Mouse (Mus musculus): ENCODE data around the gene 4933411K16Rik. TPM values are rescaled to one million over a fixed set of nuclear protein-coding genes. Genes with fewer than 3 reads are reported as not detected.
A peak's percentile ranks its signal among the peaks of the same experiment; 100 is the strongest.

Gene 4933411K16Rik
- polyA plus RNA-seq, 1 experiment from 2014 or later: not detected

- H3K9ac ChIP-seq (ENCODE audit: low read length): no peak overlapping the region
- H3K9me3 ChIP-seq (ENCODE audit: control insufficient read depth, low read length): no peaks in the 10 kb centered on the region
- H3K4me2 ChIP-seq (replicated peaks; ENCODE audit: low read depth): no peak overlapping the region
- no peak overlapping the region for H3K27ac ChIP-seq (replicated peaks)
- no peak for TF ChIP-seq EP300 (optimal IDR thresholded peaks at IDR 0.05)
- TF ChIP-seq CTCF (IDR thresholded peaks at IDR 0.05; ENCODE audit: low read depth): no peak
- H3K4me1 ChIP-seq (replicated peaks; ENCODE audit: control insufficient read depth, insufficient read depth): no peaks in the 10 kb centered on the region
- 84% methylated on average over 3 of the region's 3 CpGs for WGBS
- DNase-seq (ENCODE audit: low spot score) (no peak), ATAC-seq (ENCODE audit: low FRiP score, low TSS enrichment) (no peak)
- no peaks in the 10 kb centered on the region for H3K36me3 ChIP-seq (ENCODE audit: control insufficient read depth, insufficient read depth, low read length)
- no peaks in the 10 kb centered on the region for H3K27me3 ChIP-seq (ENCODE audit: control insufficient read depth, insufficient read depth, low read length)
- no peak overlapping the region for H3K4me3 ChIP-seq (ENCODE audit: low read depth, low read length)
Measured at GRCm38 (mm10) chr19:42051351-42051750, 697 bp upstream of the 4933411K16Rik start.

GRCm38 (mm10) chr19:42054255-42054654 lies 2.2 kb downstream of the 4933411K16Rik start:
- no peaks in the 10 kb centered on the region for H3K27me3 ChIP-seq (ENCODE audit: control insufficient read depth, insufficient read depth, low read length)
- H3K4me1 ChIP-seq (replicated peaks; ENCODE audit: control insufficient read depth, insufficient read depth): no peaks in the 10 kb centered on the region
- H3K9ac ChIP-seq (ENCODE audit: low read length): no peak overlapping the region
- H3K9me3 ChIP-seq (ENCODE audit: control insufficient read depth, low read length): no peaks in the 10 kb centered on the region
- DNase-seq (ENCODE audit: low spot score) (no peak), ATAC-seq (ENCODE audit: low FRiP score, low TSS enrichment) (no peak)
- no peak overlapping the region for H3K27ac ChIP-seq (replicated peaks)
- WGBS: 76% methylated on average over 6 of the region's 6 CpGs
- TF ChIP-seq EP300 (optimal IDR thresholded peaks at IDR 0.05): no peak
- TF ChIP-seq CTCF (IDR thresholded peaks at IDR 0.05; ENCODE audit: low read depth): no peak
- H3K4me2 ChIP-seq (replicated peaks; ENCODE audit: low read depth): no peak overlapping the region
- no peaks in the 10 kb centered on the region for H3K36me3 ChIP-seq (ENCODE audit: control insufficient read depth, insufficient read depth, low read length)
- no peak overlapping the region for H3K4me3 ChIP-seq (ENCODE audit: low read depth, low read length)

- no peak overlapping the region for H3K4me3 ChIP-seq (ENCODE audit: low read depth, low read length)
- H3K36me3 ChIP-seq (ENCODE audit: control insufficient read depth, insufficient read depth, low read length): no peaks in the 10 kb centered on the region
- WGBS: 85% methylated on average over 2 of the region's 2 CpGs
- no peak overlapping the region for H3K9ac ChIP-seq (ENCODE audit: low read length)
- no peak overlapping the region for H3K27ac ChIP-seq (replicated peaks)
- no peaks in the 10 kb centered on the region for H3K4me1 ChIP-seq (replicated peaks; ENCODE audit: control insufficient read depth, insufficient read depth)
- TF ChIP-seq EP300 (optimal IDR thresholded peaks at IDR 0.05) (no peak), CTCF (IDR thresholded peaks at IDR 0.05; ENCODE audit: low read depth) (no peak)
- H3K4me2 ChIP-seq (replicated peaks; ENCODE audit: low read depth): no peak overlapping the region
- no peak for DNase-seq (ENCODE audit: low spot score)
- H3K27me3 ChIP-seq (ENCODE audit: control insufficient read depth, insufficient read depth, low read length): no peaks in the 10 kb centered on the region
- ATAC-seq (ENCODE audit: low FRiP score, low TSS enrichment): no peak
- H3K9me3 ChIP-seq (ENCODE audit: control insufficient read depth, low read length): no peaks in the 10 kb centered on the region
Measured at GRCm38 (mm10) chr19:42055881-42056280, 3.8 kb downstream of the 4933411K16Rik start.

- Histone ChIP-seq H3K9ac (ENCODE audit: low read length) (no peak overlapping the region), H3K9me3 (ENCODE audit: control insufficient read depth, low read length) (no peaks in the 10 kb centered on the region), H3K36me3 (ENCODE audit: control insufficient read depth, insufficient read depth, low read length) (no peaks in the 10 kb centered on the region), H3K4me3 (ENCODE audit: low read depth, low read length) (no peak overlapping the region), H3K4me2 (replicated peaks; ENCODE audit: low read depth) (no peak overlapping the region), H3K27ac (replicated peaks) (no peak overlapping the region), H3K4me1 (replicated peaks; ENCODE audit: control insufficient read depth, insufficient read depth) (no peaks in the 10 kb centered on the region), H3K27me3 (ENCODE audit: control insufficient read depth, insufficient read depth, low read length) (no peaks in the 10 kb centered on the region)
- ATAC-seq (ENCODE audit: low FRiP score, low TSS enrichment) (no peak), DNase-seq (ENCODE audit: low spot score) (no peak)
- no peak for TF ChIP-seq CTCF (IDR thresholded peaks at IDR 0.05; ENCODE audit: low read depth)
- TF ChIP-seq EP300 (optimal IDR thresholded peaks at IDR 0.05): no peak
- 82% methylated on average over 6 of the region's 6 CpGs for WGBS
Measured at GRCm38 (mm10) chr19:42056719-42057409, 4.8 kb downstream of the 4933411K16Rik start.

- Histone ChIP-seq H3K4me3 (ENCODE audit: low read depth, low read length) (no peak overlapping the region), H3K9me3 (ENCODE audit: control insufficient read depth, low read length) (no peaks in the 10 kb centered on the region), H3K9ac (ENCODE audit: low read length) (no peak overlapping the region), H3K4me1 (replicated peaks; ENCODE audit: control insufficient read depth, insufficient read depth) (no peaks in the 10 kb centered on the region), H3K4me2 (replicated peaks; ENCODE audit: low read depth) (no peak overlapping the region), H3K36me3 (ENCODE audit: control insufficient read depth, insufficient read depth, low read length) (no peaks in the 10 kb centered on the region), H3K27ac (replicated peaks) (no peak overlapping the region), H3K27me3 (ENCODE audit: control insufficient read depth, insufficient read depth, low read length) (no peaks in the 10 kb centered on the region)
- ATAC-seq (ENCODE audit: low FRiP score, low TSS enrichment): peak; percentile 58; the same call in 1 of the 2 replicates
- no peak for TF ChIP-seq EP300 (optimal IDR thresholded peaks at IDR 0.05)
- no peak for TF ChIP-seq CTCF (IDR thresholded peaks at IDR 0.05; ENCODE audit: low read depth)
- 46% methylated on average over 7 of the region's 7 CpGs for WGBS
- no peak for DNase-seq (ENCODE audit: low spot score)
Measured at GRCm38 (mm10) chr19:42058426-42058825, 6.4 kb downstream of the 4933411K16Rik start.

- no peak for TF ChIP-seq CTCF (IDR thresholded peaks at IDR 0.05; ENCODE audit: low read depth)
- TF ChIP-seq EP300 (optimal IDR thresholded peaks at IDR 0.05): no peak
- Histone ChIP-seq H3K27me3 (ENCODE audit: control insufficient read depth, insufficient read depth, low read length) (no peaks in the 10 kb centered on the region), H3K36me3 (ENCODE audit: control insufficient read depth, insufficient read depth, low read length) (no peaks in the 10 kb centered on the region), H3K4me3 (ENCODE audit: low read depth, low read length) (no peak overlapping the region), H3K9me3 (ENCODE audit: control insufficient read depth, low read length) (no peaks in the 10 kb centered on the region), H3K4me1 (replicated peaks; ENCODE audit: control insufficient read depth, insufficient read depth) (no peaks in the 10 kb centered on the region), H3K9ac (ENCODE audit: low read length) (no peak overlapping the region), H3K4me2 (replicated peaks; ENCODE audit: low read depth) (no peak overlapping the region), H3K27ac (replicated peaks) (no peak overlapping the region)
- ATAC-seq (ENCODE audit: low FRiP score, low TSS enrichment): no peak
- no peak for DNase-seq (ENCODE audit: low spot score)
- 92% methylated on average over 7 of the region's 7 CpGs for WGBS
Measured at GRCm38 (mm10) chr19:42061443-42061842, 9.4 kb downstream of the 4933411K16Rik start.

Data from stomach, postnatal 0 days (tissue).